Mouse (Mus musculus) cerebellum, adult (tissue): Measurements from ENCODE around the gene Btbd18.

Experiments
- ATAC-seq: cut with Nextera tagmentation; 2 replicates; pipeline ENCODE4 v1.9.2; 2017; ENCODE audit warnings: mild to moderate bottlenecking, moderate library complexity, mixed read lengths; ENCODE audit not compliant: insufficient number of reproducible peaks, low FRiP score, low TSS enrichment

Gene Btbd18

GRCm38 (mm10) chr2:84695007-84695695 is 36.3 kb downstream of the Btbd18 start:
- no peak for ATAC-seq

- no peak for ATAC-seq
Measured at GRCm38 (mm10) chr2:84703497-84703896, 44.6 kb downstream of the Btbd18 start.

DNA sequence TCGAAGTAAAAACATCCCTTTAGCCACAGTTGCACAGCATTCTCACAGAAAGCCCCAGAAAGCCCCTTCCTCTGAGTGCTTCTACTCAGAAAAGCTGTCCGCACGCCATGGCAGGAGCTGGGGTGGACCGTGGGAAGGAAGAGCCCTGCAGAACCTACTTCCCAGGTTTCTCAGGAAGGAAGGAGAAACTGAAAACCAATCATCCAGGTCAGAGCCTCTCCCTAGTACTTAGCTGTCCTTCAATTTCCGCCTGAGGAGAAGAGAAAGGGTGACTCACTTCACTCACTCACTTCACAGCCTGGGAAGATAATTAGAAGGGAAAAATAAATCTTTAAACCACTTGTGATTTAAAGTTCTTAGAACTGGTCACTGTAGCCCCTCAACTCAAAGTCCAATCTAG is 45.5 kb downstream of the Btbd18 start:
- ATAC-seq = no peak

GRCm38 (mm10) chr2:84705295-84705694 is 46.4 kb downstream of the Btbd18 start:
- no peak for ATAC-seq

DNA sequence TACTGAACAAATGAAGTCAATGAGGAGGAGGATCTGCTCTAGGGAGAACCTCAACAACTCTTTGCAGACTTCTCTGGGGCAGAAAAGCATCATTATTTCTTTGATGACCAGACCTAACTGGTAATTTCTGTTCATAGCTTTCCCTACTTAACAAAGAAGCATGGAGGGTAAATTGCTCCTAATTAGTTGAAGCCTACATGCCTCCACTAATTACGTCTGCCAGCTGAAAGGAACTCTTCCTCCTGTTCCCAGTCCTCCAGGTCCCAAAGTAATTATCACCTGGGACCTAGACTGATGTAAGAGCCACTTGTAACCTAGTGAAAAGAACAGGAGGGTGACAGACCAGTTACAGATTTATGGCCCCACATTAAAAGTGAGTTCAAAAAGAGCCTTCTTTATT is 48.6 kb downstream of the Btbd18 start:
- ATAC-seq = no peak

DNA sequence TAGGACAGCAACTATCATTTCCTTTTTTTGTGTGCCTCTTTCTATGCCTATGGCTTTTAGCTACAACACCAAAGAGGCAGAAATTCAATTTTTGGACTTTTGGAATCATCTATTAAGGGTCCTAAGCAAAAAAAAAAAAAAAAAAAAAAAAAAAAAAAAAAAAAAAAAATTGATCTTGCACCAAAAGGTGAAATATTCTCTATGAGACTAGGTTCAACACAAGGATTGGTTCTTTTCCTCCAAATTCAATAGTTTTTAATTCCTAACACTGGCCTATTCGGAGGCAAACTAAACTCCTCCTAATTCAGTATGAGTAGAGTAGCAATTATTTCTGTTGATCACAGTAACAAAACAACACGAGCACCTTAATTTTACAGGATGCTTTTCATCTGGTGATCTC is 53.0 kb downstream of the Btbd18 start:
- ATAC-seq = no peak

- ATAC-seq = no peak
Measured at GRCm38 (mm10) chr2:84714422-84714810, 55.5 kb downstream of the Btbd18 start.

DNA sequence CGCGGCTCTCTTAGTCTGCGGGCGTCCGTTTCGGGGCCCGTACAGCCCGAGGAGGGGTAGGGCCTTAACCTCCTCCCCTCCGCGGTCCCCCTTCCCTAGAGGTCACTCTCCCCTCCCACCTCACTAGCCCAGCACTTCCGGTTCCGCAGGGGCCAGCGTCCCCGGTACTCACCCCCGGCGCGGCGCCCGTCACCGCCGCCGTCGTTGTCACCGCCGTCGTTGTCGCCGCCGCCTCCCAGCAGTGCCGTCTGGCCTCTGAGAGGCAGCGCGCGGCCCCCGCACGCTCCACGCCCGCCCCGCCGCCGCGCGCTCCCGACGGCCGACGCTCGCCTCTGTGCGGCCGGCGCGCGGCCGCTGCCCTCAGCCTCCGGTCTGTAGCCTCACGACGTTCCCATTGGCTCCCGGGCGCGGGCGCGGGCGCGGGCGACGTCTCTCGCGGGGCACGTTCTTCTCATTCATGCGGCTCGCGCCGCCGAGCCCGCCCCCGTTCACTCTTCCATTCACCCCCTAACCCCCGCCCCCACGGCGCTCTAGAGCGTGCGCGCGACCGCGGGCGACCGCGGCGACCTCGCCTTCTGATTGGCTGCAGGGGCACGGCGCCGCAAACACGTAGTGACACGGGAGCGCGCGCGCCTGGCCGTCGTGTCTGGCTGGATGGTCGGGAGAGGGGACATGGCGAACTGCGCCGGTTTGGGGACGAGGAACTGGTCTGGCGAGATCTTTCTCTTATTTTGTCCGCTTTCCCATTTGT is 56.1 kb downstream of the Btbd18 start, which contains the start of gene Zdhhc5:
Zdhhc5 (minus strand) TSS at position 370 of the 751 bp plus-strand sequence.
- ATAC-seq = peak; percentile 93

GRCm38 (mm10) chr2:84715562-84716361 is 56.9 kb downstream of the Btbd18 start:
- peak; percentile 92 for ATAC-seq

DNA sequence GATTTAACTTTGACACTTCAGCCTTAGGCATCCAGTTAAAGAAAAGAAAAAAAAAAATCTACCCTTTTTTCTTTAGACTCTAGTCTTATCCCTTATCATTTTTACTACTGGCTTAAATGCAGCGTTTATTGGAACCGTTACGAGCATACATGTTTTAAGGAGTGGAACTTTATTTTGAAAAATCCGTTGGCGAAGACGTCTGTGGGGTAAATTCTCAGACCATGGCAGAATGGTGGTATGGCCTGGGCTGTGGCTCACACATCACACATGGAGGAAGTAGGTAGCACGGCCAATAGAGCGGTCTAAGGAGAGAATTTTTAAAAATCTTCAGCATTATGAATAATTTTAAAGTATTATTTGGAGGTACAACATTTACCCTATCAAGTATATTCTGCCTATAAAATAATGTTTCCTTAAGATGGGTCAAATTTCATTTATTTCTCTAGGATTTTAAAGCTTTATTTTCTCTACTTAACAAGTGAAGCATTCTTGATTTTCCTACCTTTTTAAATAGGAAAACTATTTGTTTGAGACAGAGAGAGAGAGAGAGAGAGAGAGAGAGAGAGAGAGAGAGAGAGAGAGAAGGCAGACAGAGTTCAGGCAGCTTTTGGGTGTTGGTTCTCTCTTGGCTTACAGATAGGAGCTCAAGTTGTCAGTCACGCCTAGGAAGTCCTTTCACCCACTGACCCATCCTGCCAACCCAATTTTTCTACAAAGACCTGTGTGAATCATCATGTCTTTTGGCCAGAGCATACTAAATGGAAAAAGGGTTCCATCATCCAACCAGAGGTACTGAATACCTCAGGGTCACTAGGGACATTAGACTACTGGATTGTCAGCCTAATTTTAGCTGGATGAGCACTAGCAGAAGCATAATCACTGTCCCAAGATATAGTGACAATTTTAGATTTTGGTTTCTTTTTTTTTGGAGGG is 57.8 kb downstream of the Btbd18 start:
- no peak for ATAC-seq

DNA sequence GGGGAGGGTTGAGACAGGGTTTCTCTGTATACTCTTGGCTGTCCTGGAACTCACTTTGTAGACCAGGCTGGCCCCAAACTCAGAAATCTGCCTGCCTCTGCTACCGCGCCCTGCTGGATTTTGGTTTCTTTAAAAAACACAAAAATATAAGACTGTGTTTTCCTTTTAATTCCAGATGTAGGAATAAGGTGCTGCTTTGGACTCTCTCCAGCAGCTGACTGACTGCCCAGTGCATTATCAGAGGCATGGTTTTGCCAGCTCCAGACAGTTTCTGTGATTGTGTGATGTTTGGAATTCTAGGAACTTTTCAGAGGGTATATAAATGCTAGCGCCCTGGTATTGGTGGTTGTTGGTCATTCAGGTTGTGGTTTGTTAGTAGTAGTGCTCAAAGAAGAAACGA is 58.5 kb downstream of the Btbd18 start:
- ATAC-seq = no peak
